Mouse (Mus musculus) neural tube, embryonic 13.5 days (tissue): ENCODE data around the gene Kcnh1. TPM values are rescaled to one million over a fixed set of nuclear protein-coding genes. Genes with fewer than 3 reads are reported as not detected.

ENCODE experiments used
- ATAC-seq: fragments of 200-750 bp; cut with Nextera tagmentation; 2 replicates; pipeline ENCODE4 v1.8.0; 2017; ENCODE audit warnings: low read depth, mild to moderate bottlenecking, moderate TSS enrichment, moderate library complexity
- H3K27ac ChIP-seq: fragments of 300-500 bp; sonication (generic); replicated peaks from 2 replicates; pipeline ENCODE4 v1.5.1; 2015; ENCODE audit warnings: moderate library complexity, mild to moderate bottlenecking, inconsistent platforms
- H3K27me3 ChIP-seq: fragments of 300-500 bp; sonication (generic); 2 replicates; pipeline ENCODE4 v1.6.1; 2015; ENCODE audit warnings: mild to moderate bottlenecking, inconsistent platforms
- H3K36me3 ChIP-seq: fragments of 300-500 bp; sonication (generic); 2 replicates; pipeline ENCODE4 v1.6.1; 2015; ENCODE audit warnings: mild to moderate bottlenecking, inconsistent platforms
- H3K4me1 ChIP-seq: fragments of 300-500 bp; sonication (generic); replicated peaks from 2 replicates; pipeline ENCODE4 v1.6.1; 2015; ENCODE audit warnings: inconsistent platforms
- H3K4me2 ChIP-seq: fragments of 300-500 bp; sonication (generic); 2 replicates; pipeline ENCODE4 v1.6.1; 2015; ENCODE audit warnings: inconsistent platforms, mild to moderate bottlenecking, moderate library complexity
- H3K4me3 ChIP-seq: fragments of 300-500 bp; sonication (generic); 2 replicates; pipeline ENCODE4 v1.5.1; 2015; ENCODE audit warnings: mild to moderate bottlenecking, inconsistent platforms
- H3K9ac ChIP-seq: fragments of 300-500 bp; sonication (generic); 2 replicates; pipeline ENCODE4 v1.6.1; 2015; ENCODE audit warnings: moderate library complexity, mild to moderate bottlenecking, inconsistent platforms
- H3K9me3 ChIP-seq: fragments of 300-500 bp; sonication (generic); 2 replicates; pipeline ENCODE4 v1.6.1; 2016; ENCODE audit warnings: inconsistent platforms
- WGBS: fragments of 180-500 bp; shearing (Covaris S2); methylation state at CpG from one replicate; pipeline ENCODE4 v1.1.7; 2015; 5-methylcytosine and 5-hydroxymethylcytosine counted together
- polyA plus RNA-seq: library from polyadenylated mRNA; unstranded; fragments of >200 nt; fragmentation: Nextera tagmentation; extraction: Ambion mirVana; gene quantifications from 2 replicates; pipeline ENCODE4 v1.2.1, GENCODE M21; 2015

Gene Kcnh1
- polyA plus RNA-seq, 1 experiment from 2014 or later, result 3.9 TPM

DNA sequence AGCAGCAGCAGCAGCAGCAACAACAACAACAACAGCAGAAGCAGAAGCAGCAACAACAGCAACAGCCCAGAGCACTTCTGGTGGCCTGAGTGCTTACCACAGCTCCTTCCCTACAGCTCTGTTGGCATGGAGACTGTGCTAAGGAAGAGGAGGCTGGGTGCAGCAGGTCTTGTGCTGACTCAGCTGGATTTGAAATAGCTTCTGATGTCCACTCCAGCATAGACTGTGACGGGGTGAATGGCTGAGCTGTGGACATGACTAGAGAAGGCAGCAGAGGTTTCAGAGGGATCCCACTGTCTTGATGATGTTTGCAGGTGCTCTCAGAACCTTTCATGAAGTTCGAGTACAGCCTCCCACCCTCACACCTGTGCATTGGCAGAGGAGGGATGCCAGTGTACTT is 113.0 kb downstream of the Kcnh1 start:
- 79% methylated on average over 2 of the region's 2 CpGs for WGBS
- Histone ChIP-seq H3K9me3 (no peaks in the 10 kb centered on the region), H3K27ac (no peak overlapping the region), H3K4me3 (no peak overlapping the region), H3K4me1 (no peaks in the 10 kb centered on the region), H3K4me2 (no peak overlapping the region), H3K36me3 (no peaks in the 10 kb centered on the region), H3K27me3 (no peaks in the 10 kb centered on the region), H3K9ac (no peak overlapping the region)
- ATAC-seq, result no peak

DNA sequence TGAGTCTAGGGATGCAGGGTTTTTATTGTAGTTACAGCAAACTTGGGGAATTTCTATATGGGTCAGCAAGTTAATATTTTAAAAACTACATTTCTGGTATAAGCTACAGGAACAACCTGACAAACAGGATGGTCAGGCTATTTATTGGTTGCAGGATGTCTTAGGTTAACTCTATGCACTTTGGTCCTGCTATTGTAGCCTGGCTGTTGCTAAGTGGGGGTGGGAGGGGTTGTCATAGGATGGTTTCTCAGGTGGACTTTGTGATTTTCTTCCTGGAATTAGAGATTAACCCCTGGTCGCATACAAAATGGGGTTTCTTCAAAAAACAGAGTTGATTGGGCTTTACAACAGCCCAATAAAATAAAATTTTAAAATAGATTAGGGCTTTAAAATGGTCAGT is 114.6 kb downstream of the Kcnh1 start:
- Histone ChIP-seq H3K9ac (no peak overlapping the region), H3K36me3 (no peaks in the 10 kb centered on the region), H3K4me2 (no peak overlapping the region), H3K4me1 (no peaks in the 10 kb centered on the region), H3K9me3 (0 out of 2 replicates have a peak, but pooled peaks cover 3% of the 10 kb centered on the region), H3K27ac (no peak overlapping the region), H3K27me3 (no peaks in the 10 kb centered on the region), H3K4me3 (no peak overlapping the region)
- ATAC-seq, result no peak
- WGBS, result 85% methylated on average over 1 of the region's 1 CpGs

DNA sequence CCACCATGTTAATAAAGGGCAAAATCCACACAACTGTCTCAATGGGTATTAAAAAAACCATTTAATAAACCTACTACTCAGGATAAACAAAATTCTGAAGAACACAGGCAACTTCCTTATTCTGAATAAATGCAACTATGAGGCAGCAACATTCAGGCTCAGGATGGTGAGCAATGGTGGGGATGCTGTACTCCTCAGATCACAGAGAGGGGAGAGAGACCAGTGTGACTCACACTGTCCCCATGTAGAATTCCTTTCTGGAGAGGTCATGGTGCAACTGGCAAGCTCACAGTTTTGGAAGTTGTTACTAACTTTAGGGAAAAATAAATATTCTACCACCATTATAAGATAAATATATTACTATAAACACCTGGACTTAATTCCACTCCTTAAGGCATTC is 116.5 kb downstream of the Kcnh1 start:
- H3K27ac ChIP-seq, result no peak overlapping the region
- H3K4me2 ChIP-seq, result no peak overlapping the region
- no peaks in the 10 kb centered on the region for H3K27me3 ChIP-seq
- no peak for ATAC-seq
- H3K4me1 ChIP-seq, result peaks cover 4% of the 10 kb centered on the region; the same call in 1 of the 2 replicates
- H3K4me3 ChIP-seq, result no peak overlapping the region
- no peaks in the 10 kb centered on the region for H3K36me3 ChIP-seq
- 0 out of 2 replicates have a peak, but pooled peaks cover 3% of the 10 kb centered on the region for H3K9me3 ChIP-seq
- no peak overlapping the region for H3K9ac ChIP-seq

DNA sequence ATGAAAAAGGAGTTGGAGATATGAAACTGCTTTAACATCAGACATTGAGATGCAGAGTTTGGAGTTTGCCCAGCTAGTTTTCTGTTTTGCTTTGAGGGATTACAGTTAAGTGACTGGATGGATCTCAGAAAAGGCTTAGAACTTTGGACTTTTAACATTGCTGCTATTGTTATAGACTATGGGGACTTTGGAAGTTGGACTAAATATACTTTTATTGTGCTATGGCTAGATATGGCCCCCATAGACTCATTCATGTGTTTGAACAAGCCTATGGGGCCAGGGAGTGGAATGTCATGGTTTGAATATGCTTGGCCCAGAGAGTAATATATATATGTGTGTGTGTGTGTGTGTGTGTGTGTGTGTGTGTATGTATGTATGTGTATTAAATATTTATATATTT is 120.7 kb downstream of the Kcnh1 start:
- H3K27me3 ChIP-seq, result no peaks in the 10 kb centered on the region
- no peak overlapping the region for H3K9ac ChIP-seq
- H3K4me3 ChIP-seq, result no peak overlapping the region
- H3K9me3 ChIP-seq, result 0 out of 2 replicates have a peak, but pooled peaks cover 3% of the 10 kb centered on the region
- H3K4me2 ChIP-seq, result no peak overlapping the region
- H3K4me1 ChIP-seq, result peaks cover 23% of the 10 kb centered on the region
- no peak overlapping the region for H3K27ac ChIP-seq
- no peaks in the 10 kb centered on the region for H3K36me3 ChIP-seq
- ATAC-seq, result no peak

DNA sequence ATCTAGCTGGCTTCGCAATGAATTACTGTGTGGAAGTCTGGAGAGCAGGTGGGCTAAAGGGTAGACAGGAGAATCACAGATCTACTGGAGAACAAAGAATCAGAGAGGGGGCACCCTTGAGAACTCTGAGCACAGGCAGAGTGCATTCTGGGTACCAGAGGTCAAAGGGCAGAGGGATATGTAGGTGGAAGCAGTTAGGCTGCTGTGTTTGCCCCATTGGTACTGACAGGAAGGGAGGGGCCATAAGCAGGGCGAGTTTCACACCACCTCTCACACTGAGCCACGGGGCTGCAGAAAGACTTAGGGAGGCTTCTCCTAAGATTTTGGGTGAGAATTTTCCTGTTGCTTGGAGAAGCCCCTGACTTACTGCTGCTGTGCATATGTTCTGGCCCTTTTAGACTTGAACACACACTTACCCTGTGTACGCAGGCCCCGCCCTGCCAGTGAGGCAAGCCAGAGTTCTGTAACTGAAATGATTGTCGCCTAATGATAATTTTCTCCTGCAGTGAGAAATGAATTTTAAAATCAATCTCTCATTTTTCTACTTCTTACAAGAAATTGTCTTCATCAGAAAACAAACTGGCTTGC is 121.4 kb downstream of the Kcnh1 start:
- Histone ChIP-seq H3K4me2 (no peak overlapping the region), H3K9ac (no peak overlapping the region), H3K36me3 (no peaks in the 10 kb centered on the region), H3K27ac (no peak overlapping the region), H3K4me1 (peaks cover 23% of the 10 kb centered on the region), H3K27me3 (no peaks in the 10 kb centered on the region), H3K4me3 (no peak overlapping the region), H3K9me3 (0 out of 2 replicates have a peak, but pooled peaks cover 3% of the 10 kb centered on the region)
- ATAC-seq, result no peak
- WGBS, result 79% methylated on average over 6 of the region's 6 CpGs

DNA sequence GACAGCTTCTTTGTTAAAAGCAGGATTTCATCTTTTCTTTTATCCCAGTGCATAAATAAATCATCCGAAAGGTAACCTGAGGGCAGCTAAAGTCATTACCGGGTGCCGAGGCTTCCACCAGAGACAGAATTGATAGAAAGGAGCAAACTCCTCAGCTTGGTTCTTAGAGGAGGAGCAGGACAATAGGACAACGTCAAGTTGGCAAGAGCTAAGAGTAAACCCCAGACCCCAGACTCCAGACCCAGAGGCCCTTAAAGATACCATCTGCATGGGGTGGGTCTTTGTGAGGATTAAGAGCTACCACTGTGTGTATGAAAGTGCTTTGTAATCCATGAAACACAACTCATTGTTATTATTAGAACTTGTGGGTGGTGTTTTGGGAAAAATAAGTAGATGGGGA is 121.9 kb downstream of the Kcnh1 start:
- Histone ChIP-seq H3K9ac (no peak overlapping the region), H3K27me3 (no peaks in the 10 kb centered on the region), H3K4me3 (no peak overlapping the region), H3K9me3 (0 out of 2 replicates have a peak, but pooled peaks cover 3% of the 10 kb centered on the region), H3K27ac (no peak overlapping the region), H3K36me3 (no peaks in the 10 kb centered on the region), H3K4me2 (no peak overlapping the region), H3K4me1 (peaks cover 23% of the 10 kb centered on the region)
- WGBS, result 28% methylated on average over 4 of the region's 4 CpGs
- no peak for ATAC-seq

DNA sequence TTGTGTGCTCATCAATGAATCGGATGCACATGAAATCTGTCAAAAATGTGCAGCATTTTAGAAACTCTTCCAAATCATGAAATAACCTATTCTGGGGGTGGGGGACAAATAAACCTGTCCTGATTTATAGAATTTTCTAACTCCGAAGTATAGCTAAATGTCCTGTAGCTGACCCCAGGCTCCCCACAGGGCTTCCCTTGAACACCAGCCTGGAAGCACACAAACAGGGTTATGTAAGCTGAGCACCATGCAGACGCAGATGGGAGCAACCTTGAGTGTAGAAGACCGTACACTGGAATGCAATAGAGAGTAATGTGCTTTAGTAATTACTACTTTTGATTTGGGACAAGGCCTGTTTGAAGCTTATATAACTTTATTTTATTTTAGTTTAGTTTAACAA is 122.4 kb downstream of the Kcnh1 start:
- Histone ChIP-seq H3K27ac (peak overlapping the region; percentile 33; the same call in 1 of the 2 replicates), H3K9ac (no peak overlapping the region), H3K4me3 (no peak overlapping the region), H3K4me2 (no peak overlapping the region), H3K4me1 (peaks cover 23% of the 10 kb centered on the region), H3K36me3 (no peaks in the 10 kb centered on the region), H3K9me3 (0 out of 2 replicates have a peak, but pooled peaks cover 3% of the 10 kb centered on the region), H3K27me3 (no peaks in the 10 kb centered on the region)
- ATAC-seq, result no peak
- WGBS, result 32% methylated on average over 4 of the region's 4 CpGs

DNA sequence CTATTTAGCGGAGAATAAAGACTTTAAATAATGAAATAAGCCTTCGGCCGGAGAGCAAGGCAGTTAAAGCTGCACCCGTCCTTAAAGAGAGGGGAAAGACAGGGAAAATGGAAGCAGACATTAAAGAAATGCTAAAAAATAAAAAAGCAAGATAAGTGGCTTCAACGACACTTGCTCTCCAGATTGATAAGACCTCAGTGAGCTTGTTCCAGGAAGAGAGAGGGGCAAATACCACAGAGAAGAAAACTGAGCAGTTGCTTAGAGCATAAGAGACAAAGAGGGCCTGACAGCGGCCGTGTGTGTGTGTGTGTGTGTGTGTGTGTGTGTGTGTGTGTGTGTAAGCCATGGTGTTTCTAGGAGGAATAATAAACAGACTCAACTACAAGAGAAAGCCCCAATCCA is 123.0 kb downstream of the Kcnh1 start:
- Histone ChIP-seq H3K27me3 (no peaks in the 10 kb centered on the region), H3K9me3 (0 out of 2 replicates have a peak, but pooled peaks cover 3% of the 10 kb centered on the region), H3K36me3 (no peaks in the 10 kb centered on the region), H3K4me3 (no peak overlapping the region), H3K4me2 (peak overlapping the region; percentile 7; the same call in 1 of the 2 replicates), H3K27ac (peak overlapping the region; percentile 33; the same call in 1 of the 2 replicates), H3K9ac (peak overlapping the region; percentile 41; the same call in 1 of the 2 replicates), H3K4me1 (peaks cover 23% of the 10 kb centered on the region)
- 20% methylated on average over 7 of the region's 7 CpGs for WGBS
- no peak for ATAC-seq

DNA sequence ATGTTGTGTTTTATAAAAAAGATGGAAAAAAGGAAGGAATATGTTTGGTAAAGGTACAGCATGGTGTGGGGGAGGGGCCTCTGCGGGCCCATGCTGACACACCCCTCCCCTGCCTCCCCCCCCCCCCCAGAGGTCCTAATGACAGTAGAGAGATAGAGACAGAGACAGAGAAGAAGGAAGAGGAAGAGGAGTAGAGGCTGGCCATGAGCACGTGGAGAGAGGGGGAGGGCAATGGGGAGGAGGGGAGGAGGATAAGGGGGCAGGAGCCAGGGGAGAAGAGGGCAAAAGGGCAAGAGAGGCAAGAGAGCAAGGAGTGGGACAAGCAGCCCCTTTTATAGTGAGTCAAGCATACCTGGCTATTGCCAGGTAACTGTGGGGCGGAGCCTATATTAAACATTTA is 123.5 kb downstream of the Kcnh1 start:
- H3K27ac ChIP-seq, result no peak overlapping the region
- 67% methylated on average over 3 of the region's 3 CpGs for WGBS
- H3K36me3 ChIP-seq, result no peaks in the 10 kb centered on the region
- H3K4me2 ChIP-seq, result no peak overlapping the region
- no peak for ATAC-seq
- H3K4me1 ChIP-seq, result peaks cover 23% of the 10 kb centered on the region
- no peak overlapping the region for H3K4me3 ChIP-seq
- no peaks in the 10 kb centered on the region for H3K27me3 ChIP-seq
- 0 out of 2 replicates have a peak, but pooled peaks cover 3% of the 10 kb centered on the region for H3K9me3 ChIP-seq
- H3K9ac ChIP-seq, result no peak overlapping the region

DNA sequence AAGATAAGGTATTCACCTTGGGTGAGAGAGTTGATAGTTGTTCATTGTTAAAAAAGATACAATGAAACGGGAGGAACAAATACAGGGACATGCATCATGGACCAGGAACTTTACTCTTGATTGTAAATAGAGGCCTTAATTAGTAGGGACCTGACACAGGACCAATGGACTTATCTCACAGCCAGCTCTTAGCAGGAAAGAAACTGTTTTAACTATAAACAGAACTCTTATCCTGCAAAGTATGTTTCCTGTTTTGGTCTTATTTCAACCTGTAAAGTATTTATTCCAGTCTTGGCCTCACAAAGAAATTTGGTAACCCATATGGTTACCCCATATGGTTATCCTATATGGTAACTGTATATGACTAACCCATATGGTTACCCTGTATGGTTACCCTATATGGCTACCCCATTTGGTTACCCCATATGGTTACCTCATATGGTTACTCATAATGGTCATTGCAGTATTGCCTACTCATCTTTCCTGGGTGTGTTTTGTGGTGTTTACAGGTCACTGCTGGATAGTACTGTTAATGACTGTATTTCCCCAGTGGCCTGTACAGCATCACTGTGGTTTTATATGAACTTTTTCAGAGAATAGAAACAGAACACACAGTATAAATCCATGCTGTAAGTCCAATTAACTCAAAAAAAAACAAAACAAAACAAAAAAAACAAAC is 125.0 kb downstream of the Kcnh1 start:
- no peaks in the 10 kb centered on the region for H3K36me3 ChIP-seq
- no peak overlapping the region for H3K9ac ChIP-seq
- no peaks in the 10 kb centered on the region for H3K9me3 ChIP-seq
- WGBS, result 79% methylated on average over 1 of the region's 1 CpGs
- H3K4me2 ChIP-seq, result no peak overlapping the region
- ATAC-seq, result no peak
- H3K4me1 ChIP-seq, result peaks cover 23% of the 10 kb centered on the region
- no peak overlapping the region for H3K27ac ChIP-seq
- no peak overlapping the region for H3K4me3 ChIP-seq
- H3K27me3 ChIP-seq, result no peaks in the 10 kb centered on the region

DNA sequence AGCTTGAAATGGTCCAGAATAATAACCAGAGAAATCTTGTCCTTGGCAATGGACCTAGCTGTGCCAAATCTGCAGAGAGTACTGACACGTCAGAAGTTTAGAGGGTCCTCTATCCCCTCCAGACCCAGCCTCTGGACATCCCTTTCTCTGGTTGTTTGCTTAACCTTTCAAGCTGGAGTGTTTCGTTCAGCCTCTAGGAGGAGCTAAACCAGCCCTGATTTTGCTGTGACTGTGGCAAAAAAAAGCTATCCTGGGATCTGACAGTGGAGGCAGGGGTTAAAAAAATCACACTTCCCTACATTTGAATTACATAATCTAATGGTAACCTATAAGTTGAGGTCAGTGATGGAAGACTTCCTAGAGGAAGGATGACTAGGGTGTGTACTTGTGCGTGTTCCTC is 133.6 kb downstream of the Kcnh1 start:
- H3K9ac ChIP-seq, result no peak overlapping the region

DNA sequence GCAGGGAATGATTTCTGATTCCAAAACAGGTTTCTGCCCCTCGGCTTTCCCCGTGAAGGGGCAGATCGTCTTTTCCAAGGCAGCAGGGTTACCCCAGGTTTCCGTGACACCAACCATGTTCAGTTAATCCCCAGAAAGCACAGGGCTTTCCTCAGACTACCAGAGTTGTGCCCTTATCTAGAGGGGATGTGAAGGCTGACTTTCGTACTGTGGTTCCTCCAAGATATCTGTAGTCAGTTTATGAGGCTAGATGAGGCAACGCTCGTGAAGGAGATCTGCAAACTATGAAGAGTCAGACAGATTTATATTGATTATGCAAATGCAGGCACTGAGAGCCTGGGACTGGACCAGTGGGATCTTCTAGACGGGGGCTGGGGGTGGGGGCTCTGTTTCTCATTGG is 136.5 kb downstream of the Kcnh1 start:
- WGBS, result 86% methylated on average over 8 of the region's 8 CpGs
- Histone ChIP-seq H3K36me3 (no peaks in the 10 kb centered on the region), H3K9ac (no peak overlapping the region), H3K4me3 (no peak overlapping the region), H3K4me2 (no peak overlapping the region), H3K9me3 (no peaks in the 10 kb centered on the region), H3K27me3 (no peaks in the 10 kb centered on the region), H3K27ac (no peak overlapping the region), H3K4me1 (peaks cover 10% of the 10 kb centered on the region; the same call in 1 of the 2 replicates)
- ATAC-seq, result no peak

More for the DNA sequence above, 133.6 kb downstream of the Kcnh1 start:
- Histone ChIP-seq H3K4me1 (peaks cover 10% of the 10 kb centered on the region; the same call in 1 of the 2 replicates), H3K27me3 (no peaks in the 10 kb centered on the region), H3K4me2 (no peak overlapping the region), H3K36me3 (no peaks in the 10 kb centered on the region), H3K9me3 (no peaks in the 10 kb centered on the region), H3K27ac (no peak overlapping the region; the same call in 1 of the 2 replicates), H3K4me3 (no peak overlapping the region)
- 74% methylated on average over 3 of the region's 3 CpGs for WGBS
- ATAC-seq, result no peak
